8 mouse cellular contexts compared by ENCODE assay signal in genomic region chr6:143115011-143115445, GRCm38 (mm10). TPM values are rescaled to one million over a fixed set of nuclear protein-coding genes. Genes with fewer than 3 reads are reported as not detected.
DNase-seq lines count a peak whose midpoint lies in the region; ATAC-seq lines count a peak whose summit lies in the region.

No protein-coding gene starts in this region.

- WGBS in midbrain, embryonic 10.5 days: 72% methylated on average over 9 of the region's 9 CpGs

- no peaks in the 10 kb centered on the region for H3K27me3 ChIP-seq in megakaryocyte, embryonic 14.5 days (replicated peaks)
- H3K27me3 ChIP-seq in midbrain, embryonic 10.5 days (ENCODE audit: low read depth, poor library complexity, severe bottlenecking): no peaks in the 10 kb centered on the region

- ATAC-seq in CD4-positive, CD25-positive, alpha-beta regulatory T cell, adult 4 months: peak; percentile 76
- no peak for ATAC-seq in frontal cortex, adult (ENCODE audit: low TSS enrichment)

- peak overlapping the region; percentile 89 for H3K4me3 ChIP-seq in megakaryocyte, embryonic 14.5 days (replicated peaks)
- H3K4me3 ChIP-seq in midbrain, embryonic 10.5 days: no peak overlapping the region

- peak; percentile 74 to 90 for DNase-seq in adrenal gland, adult (ENCODE audit: inconsistent age in 2 of 2, low spot score in 1 of 2)
- DNase-seq in kidney, adult 8-10 months: peak; percentile 25 to 49
- peak; percentile 74 for DNase-seq in yolk sac, embryonic 10.5 days (ENCODE audit: low spot score)
- no peak for DNase-seq in midbrain, embryonic 10.5 days (ENCODE audit: low spot score)
- DNase-seq in cerebellum, postnatal 14 days: no peak

- H3K9me3 ChIP-seq in megakaryocyte, embryonic 14.5 days: peaks cover 7% of the 10 kb centered on the region
- peaks cover 6% of the 10 kb centered on the region; the same call in 1 of the 2 replicates for H3K9me3 ChIP-seq in midbrain, embryonic 10.5 days (replicated peaks)

- no peaks in the 10 kb centered on the region for H3K36me3 ChIP-seq in megakaryocyte, embryonic 14.5 days (replicated peaks; ENCODE audit: low read length)
- H3K36me3 ChIP-seq in midbrain, embryonic 10.5 days: no peaks in the 10 kb centered on the region

- H3K4me1 ChIP-seq in megakaryocyte, embryonic 14.5 days: peaks cover 77% of the 10 kb centered on the region
- peaks cover 7% of the 10 kb centered on the region; the same call in 1 of the 2 replicates for H3K4me1 ChIP-seq in midbrain, embryonic 10.5 days

- no peak overlapping the region for H3K27ac ChIP-seq in midbrain, embryonic 10.5 days (replicated peaks)

RNA-seq across cellular contexts. Expression of gene C2cd5, which starts 15.1 kb away (rescaled TPM):
- polyA plus RNA-seq in CD4-positive, CD25-positive, alpha-beta regulatory T cell, adult 4 months (2017; shearing (Covaris generic)): 100 to 1,000 TPM in 1 of 2 experiments, 10 to 100 TPM in 1; 68.3 to 103 TPM
- polyA plus RNA-seq in megakaryocyte, embryonic 14.5 days (2012; ENCODE audit: insufficient read depth, low replicate concordance): 5.2 and 6.7 TPM in 2 replicates
- 35.8 and 40.8 TPM in 2 replicates for polyA plus RNA-seq in midbrain, embryonic 10.5 days (2016; fragmentation: Nextera tagmentation; extraction: Ambion mirVana)

RNA-seq across cellular contexts. Expression of gene Etnk1, which starts 52.0 kb away (rescaled TPM):
- 10 to 100 TPM; 24.4 to 38.9 TPM for polyA plus RNA-seq in CD4-positive, CD25-positive, alpha-beta regulatory T cell, adult 4 months (2017; shearing (Covaris generic))
- polyA plus RNA-seq in megakaryocyte, embryonic 14.5 days (2012; ENCODE audit: insufficient read depth, low replicate concordance): 3.1 and 12.0 TPM in 2 replicates
- 21.0 and 23.9 TPM in 2 replicates for polyA plus RNA-seq in midbrain, embryonic 10.5 days (2016; fragmentation: Nextera tagmentation; extraction: Ambion mirVana)

Comparison
In these comparisons a context has a peak if more than half of its experiments do, and no peak if none do; other contexts are left out.
1. DNase-seq: peak in adrenal gland, adult (2 of 2), kidney, adult 8-10 months (2 of 2) and yolk sac, embryonic 10.5 days (single experiment); none in midbrain, embryonic 10.5 days (single experiment) and cerebellum, postnatal 14 days (0 of 2).